Mouse (Mus musculus) intestine, embryonic 14.5 days (tissue): ENCODE results near the gene Tle4. TPM values are rescaled to one million over a fixed set of nuclear protein-coding genes. Genes with fewer than 3 reads are reported as not detected.

Experiments
- ATAC-seq: fragments of 200-750 bp; cut with Nextera tagmentation; replicated peaks from 2 replicates; pipeline ENCODE4 v1.8.0; 2017; ENCODE audit warnings: low read depth, moderate number of reproducible peaks, moderate TSS enrichment, moderate library complexity; ENCODE audit not compliant: low FRiP score, low TSS enrichment
- DNase-seq: peaks from one replicate; pipeline ENCODE4 v3.0.0-alpha.2; 2018; ENCODE audit warnings: low spot score
- H3K27ac ChIP-seq: fragments of 300-500 bp; sonication (generic); 2 replicates; pipeline ENCODE4 v1.5.1; 2014; ENCODE audit warnings: low read depth, mild to moderate bottlenecking, control low read depth
- H3K27me3 ChIP-seq: fragments of 300-500 bp; sonication (generic); replicated peaks from 2 replicates; pipeline ENCODE4 v1.6.1; 2014; ENCODE audit warnings: low read length, control low read depth; ENCODE audit not compliant: control insufficient read depth, insufficient read depth
- H3K36me3 ChIP-seq: fragments of 300-500 bp; sonication (generic); 2 replicates; pipeline ENCODE4 v1.6.1; 2014; ENCODE audit warnings: low read length, control low read depth; ENCODE audit not compliant: control insufficient read depth, insufficient read depth
- H3K4me1 ChIP-seq: fragments of 300-500 bp; sonication (generic); replicated peaks from 2 replicates; pipeline ENCODE4 v1.6.1; 2014; ENCODE audit warnings: low read length, control low read depth, mixed read lengths; ENCODE audit not compliant: control insufficient read depth, insufficient read depth
- H3K4me2 ChIP-seq: fragments of 300-500 bp; sonication (generic); 2 replicates; pipeline ENCODE4 v1.6.1; 2014; ENCODE audit warnings: low read length
- H3K4me3 ChIP-seq: fragments of 300-500 bp; sonication (generic); 2 replicates; pipeline ENCODE4 v1.5.1; 2014; ENCODE audit warnings: low read depth, low read length, control low read depth, mixed read lengths
- H3K9ac ChIP-seq: fragments of 300-500 bp; sonication (generic); 2 replicates; pipeline ENCODE4 v1.6.1; 2014; ENCODE audit warnings: mild to moderate bottlenecking, low read length
- H3K9me3 ChIP-seq: fragments of 300-500 bp; sonication (generic); 2 replicates; pipeline ENCODE4 v1.6.1; 2016; ENCODE audit warnings: low read length, control low read depth; ENCODE audit not compliant: control insufficient read depth
- WGBS: fragments of 180-500 bp; shearing (Covaris S2); extraction: QIAGEN DNeasy Blood & Tissue Kit; methylation state at CpG from one replicate; pipeline ENCODE4 v1.1.7; 2014; 5-methylcytosine and 5-hydroxymethylcytosine counted together
- polyA plus RNA-seq: library from polyadenylated mRNA; unstranded; fragments of >200 nt; fragmentation: Nextera tagmentation; extraction: Ambion mirVana; gene quantifications from 2 replicates; pipeline ENCODE4 v1.2.1, GENCODE M21; 2014

Gene Tle4
- polyA plus RNA-seq, 1 experiment from 2014 or later: 15.5 TPM

GRCm38 (mm10) chr19:14585235-14585634, 12.6 kb downstream of the Tle4 start:
- no peak overlapping the region for H3K4me2 ChIP-seq
- H3K36me3 ChIP-seq: peaks cover 12% of the 10 kb centered on the region; the same call in 1 of the 2 replicates
- no peaks in the 10 kb centered on the region for H3K27me3 ChIP-seq
- H3K4me1 ChIP-seq: peaks cover 21% of the 10 kb centered on the region
- DNase-seq: no peak
- no peak overlapping the region for H3K9ac ChIP-seq
- 90% methylated on average over 3 of the region's 3 CpGs for WGBS
- H3K4me3 ChIP-seq: no peak overlapping the region
- no peak for ATAC-seq
- no peak overlapping the region for H3K27ac ChIP-seq
- H3K9me3 ChIP-seq: no peaks in the 10 kb centered on the region

GRCm38 (mm10) chr19:14578698-14579097, 19.2 kb downstream of the Tle4 start:
- H3K4me1 ChIP-seq: no peaks in the 10 kb centered on the region
- H3K27ac ChIP-seq: no peak overlapping the region
- ATAC-seq: no peak
- 89% methylated on average over 5 of the region's 5 CpGs for WGBS
- H3K9me3 ChIP-seq: no peaks in the 10 kb centered on the region
- H3K9ac ChIP-seq: no peak overlapping the region
- H3K36me3 ChIP-seq: peaks cover 8% of the 10 kb centered on the region; the same call in 1 of the 2 replicates
- H3K27me3 ChIP-seq: no peaks in the 10 kb centered on the region
- DNase-seq: no peak
- no peak overlapping the region for H3K4me2 ChIP-seq
- no peak overlapping the region for H3K4me3 ChIP-seq

- Histone ChIP-seq H3K36me3 (peaks cover 8% of the 10 kb centered on the region; the same call in 1 of the 2 replicates), H3K27ac (no peak overlapping the region), H3K9ac (no peak overlapping the region), H3K27me3 (no peaks in the 10 kb centered on the region), H3K4me2 (no peak overlapping the region), H3K4me1 (no peaks in the 10 kb centered on the region), H3K4me3 (no peak overlapping the region), H3K9me3 (no peaks in the 10 kb centered on the region)
- ATAC-seq (no peak), DNase-seq (no peak)
- WGBS: 66% methylated on average over 4 of the region's 4 CpGs
These were observed 19.8 kb downstream of the Tle4 start for GRCm38 (mm10) chr19:14578016-14578415.

- peaks cover 6% of the 10 kb centered on the region; the same call in 1 of the 2 replicates for H3K36me3 ChIP-seq
These were observed 21.5 kb downstream of the Tle4 start for GRCm38 (mm10) chr19:14576311-14576710.

GRCm38 (mm10) chr19:14568879-14569278, 29.0 kb downstream of the Tle4 start:
- no peak for DNase-seq
- H3K36me3 ChIP-seq: no peaks in the 10 kb centered on the region
- H3K4me1 ChIP-seq: no peaks in the 10 kb centered on the region
- no peak overlapping the region for H3K4me2 ChIP-seq
- no peak overlapping the region for H3K4me3 ChIP-seq
- H3K27ac ChIP-seq: no peak overlapping the region
- H3K27me3 ChIP-seq: no peaks in the 10 kb centered on the region
- no peaks in the 10 kb centered on the region for H3K9me3 ChIP-seq
- H3K9ac ChIP-seq: no peak overlapping the region
- no peak for ATAC-seq

More at GRCm38 (mm10) chr19:14576311-14576710, 21.5 kb downstream of the Tle4 start:
- no peaks in the 10 kb centered on the region for H3K4me1 ChIP-seq
- no peak overlapping the region for H3K27ac ChIP-seq
- DNase-seq (no peak), ATAC-seq (no peak)
- H3K27me3 ChIP-seq: no peaks in the 10 kb centered on the region
- H3K9ac ChIP-seq: no peak overlapping the region
- no peak overlapping the region for H3K4me2 ChIP-seq
- H3K9me3 ChIP-seq: no peaks in the 10 kb centered on the region
- no peak overlapping the region for H3K4me3 ChIP-seq

GRCm38 (mm10) chr19:14567081-14567480, 30.8 kb downstream of the Tle4 start:
- no peak overlapping the region for H3K4me3 ChIP-seq
- H3K36me3 ChIP-seq: no peaks in the 10 kb centered on the region
- H3K4me1 ChIP-seq: no peaks in the 10 kb centered on the region
- ATAC-seq (no peak), DNase-seq (no peak)
- H3K4me2 ChIP-seq: no peak overlapping the region
- H3K27me3 ChIP-seq: no peaks in the 10 kb centered on the region
- H3K9ac ChIP-seq: no peak overlapping the region
- WGBS: 75% methylated on average over 3 of the region's 3 CpGs
- H3K9me3 ChIP-seq: no peaks in the 10 kb centered on the region
- no peak overlapping the region for H3K27ac ChIP-seq

- no peaks in the 10 kb centered on the region for H3K4me1 ChIP-seq
- WGBS: 66% methylated on average over 5 of the region's 5 CpGs
- DNase-seq: no peak
These were observed 31.3 kb downstream of the Tle4 start for GRCm38 (mm10) chr19:14566564-14567021.

GRCm38 (mm10) chr19:14565424-14566069, 32.3 kb downstream of the Tle4 start:
- no peak for DNase-seq
- 84% methylated on average over 4 of the region's 4 CpGs for WGBS
- no peak for ATAC-seq

More at GRCm38 (mm10) chr19:14566564-14567021, 31.3 kb downstream of the Tle4 start:
- H3K9ac ChIP-seq: no peak overlapping the region
- no peak overlapping the region for H3K4me3 ChIP-seq
- ATAC-seq: no peak
- no peak overlapping the region for H3K4me2 ChIP-seq
- no peaks in the 10 kb centered on the region for H3K36me3 ChIP-seq
- H3K9me3 ChIP-seq: no peaks in the 10 kb centered on the region
- no peaks in the 10 kb centered on the region for H3K27me3 ChIP-seq
- H3K27ac ChIP-seq: no peak overlapping the region

More at GRCm38 (mm10) chr19:14565424-14566069, 32.3 kb downstream of the Tle4 start:
- no peaks in the 10 kb centered on the region for H3K27me3 ChIP-seq
- no peak overlapping the region for H3K9ac ChIP-seq
- H3K36me3 ChIP-seq: no peaks in the 10 kb centered on the region
- H3K9me3 ChIP-seq: no peaks in the 10 kb centered on the region
- no peaks in the 10 kb centered on the region for H3K4me1 ChIP-seq
- no peak overlapping the region for H3K4me3 ChIP-seq
- no peak overlapping the region for H3K4me2 ChIP-seq
- H3K27ac ChIP-seq: no peak overlapping the region
